Mouse (Mus musculus): ENCODE data around the gene Fgf15. TPM values are rescaled to one million over a fixed set of nuclear protein-coding genes. Genes with fewer than 3 reads are reported as not detected.
"Not testable (repeated sequence)": the region's sequence is repeated elsewhere in the genome, so short reads cannot be mapped to it uniquely, and the experiment has no call there.

The Fgf15 gene
- total RNA-seq, 2 experiments from 2014 or later = not detected

DNA sequence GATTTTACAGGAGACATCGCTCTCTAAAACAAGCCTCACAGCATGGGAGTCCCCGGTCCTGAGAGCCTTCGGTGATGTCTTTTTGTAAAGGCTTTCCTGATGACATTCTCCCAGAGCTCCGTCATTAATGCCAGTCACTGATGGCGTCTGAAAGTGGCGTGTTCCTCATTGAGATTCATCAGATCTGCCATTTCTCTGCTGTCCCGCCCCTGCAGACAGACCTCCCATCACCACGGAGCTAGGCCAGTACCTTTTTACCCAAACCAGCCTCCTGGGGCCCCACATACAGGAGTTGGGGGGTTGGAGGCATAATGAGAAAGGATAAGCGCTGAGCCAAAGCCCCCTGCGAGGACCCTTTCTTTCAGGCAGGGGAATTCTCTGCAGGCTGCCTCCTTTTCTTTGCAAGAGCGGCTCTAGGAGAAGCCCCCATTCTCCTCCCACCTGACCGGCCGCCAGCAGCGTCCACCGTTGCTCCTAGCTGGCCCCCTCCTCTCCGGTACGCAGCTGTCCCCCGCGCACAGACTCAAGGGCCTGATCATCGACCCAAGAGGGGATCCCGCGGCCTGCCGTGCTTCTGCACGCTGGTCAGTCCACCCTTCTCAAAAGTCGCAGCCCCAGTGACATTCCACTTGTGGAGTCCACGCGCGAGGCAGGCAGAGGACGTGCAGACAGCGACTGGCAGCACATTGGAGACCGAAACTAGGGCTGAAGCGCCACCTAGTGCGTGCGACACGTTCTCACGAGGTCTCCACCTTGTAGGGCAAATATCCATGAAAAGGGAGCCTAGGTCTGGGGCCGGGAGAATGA, 823 bp upstream of the Fgf15 start:
- TF ChIP-seq CTCF (IDR thresholded peaks at IDR 0.05) = peak; percentile 79
- intact Hi-C loops (cut with DNase I) = loop anchor here (1.0 to 2.0 kb wide), 2 partner anchors 49 to 97 kb away; partner anchors contain the start of gene Fgf4
- peak overlapping the region; percentile 69 for H3K4me3 ChIP-seq
- H3K27ac ChIP-seq = no peak overlapping the region
- DNase-seq = peak; percentile 78

GRCm38 (mm10) chr7:144898506-144898905, 2.2 kb downstream of the Fgf15 start:
- TF ChIP-seq CTCF (IDR thresholded peaks at IDR 0.05) = no peak
- intact Hi-C loops (cut with DNase I) = no loop called here
- no peak overlapping the region for H3K27ac ChIP-seq
- H3K4me3 ChIP-seq = no peak overlapping the region
- no peak for DNase-seq

DNA sequence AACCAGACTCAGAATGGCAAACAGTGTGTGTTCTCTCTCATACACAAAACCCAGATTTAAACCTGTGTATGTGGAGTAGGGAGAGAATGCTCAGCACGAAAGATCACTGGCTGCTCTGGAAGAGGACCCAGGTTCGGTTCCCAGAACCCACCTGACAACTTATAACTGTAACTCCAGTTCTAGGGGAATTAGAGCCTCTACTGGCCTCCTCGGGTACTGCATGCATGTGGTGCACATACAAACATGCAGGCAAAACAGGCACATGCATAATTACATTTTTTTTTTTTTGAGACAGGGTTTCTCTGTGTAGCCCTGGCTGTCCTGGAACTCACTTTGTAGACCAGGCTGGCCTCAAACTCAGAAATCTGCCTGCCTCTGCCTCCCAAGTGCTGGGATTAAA, 9.2 kb downstream of the Fgf15 start:
- H3K4me3 ChIP-seq; intact Hi-C loops (cut with DNase I); DNase-seq; H3K27ac ChIP-seq: not testable (repeated sequence)

- H3K4me3 ChIP-seq = peak overlapping the region; percentile 55
Observed at GRCm38 (mm10) chr7:144906708-144907397, 10.5 kb downstream of the Fgf15 start.

GRCm38 (mm10) chr7:144907793-144908192, 11.5 kb downstream of the Fgf15 start:
- DNase-seq = no peak
- peak; percentile 22; the same call in 1 of the 2 replicates for TF ChIP-seq CTCF (IDR thresholded peaks at IDR 0.05)
- intact Hi-C loops (cut with DNase I) = no loop called here
- H3K4me3 ChIP-seq = no peak overlapping the region
- no peak overlapping the region for H3K27ac ChIP-seq

More at GRCm38 (mm10) chr7:144906708-144907397, 10.5 kb downstream of the Fgf15 start:
- DNase-seq = peak; percentile 64
- TF ChIP-seq CTCF (IDR thresholded peaks at IDR 0.05) = peak; percentile 92
- intact Hi-C loops (cut with DNase I) = no loop called here
- no peak overlapping the region for H3K27ac ChIP-seq

GRCm38 (mm10) chr7:144908705-144909104, 12.4 kb downstream of the Fgf15 start:
- H3K27ac ChIP-seq = no peak overlapping the region
- intact Hi-C loops (cut with DNase I) = no loop called here
- no peak for TF ChIP-seq CTCF (IDR thresholded peaks at IDR 0.05)
- H3K4me3 ChIP-seq = 0 out of 2 replicates have a peak overlapping the region, but pooled peaks have one; percentile 21
- DNase-seq = no peak

- Histone ChIP-seq H3K4me3 (no peak overlapping the region), H3K27ac (no peak overlapping the region)
- no peak for DNase-seq
- intact Hi-C loops (cut with DNase I) = no loop called here
- TF ChIP-seq CTCF (IDR thresholded peaks at IDR 0.05) = no peak
Observed at GRCm38 (mm10) chr7:144911121-144911520, 14.8 kb downstream of the Fgf15 start.

GRCm38 (mm10) chr7:144912897-144913296, 16.6 kb downstream of the Fgf15 start:
- intact Hi-C loops (cut with DNase I) = no loop called here

GRCm38 (mm10) chr7:144914296-144914947, 18.1 kb downstream of the Fgf15 start:
- H3K27ac ChIP-seq = peak overlapping the region; percentile 93
- intact Hi-C loops (cut with DNase I) = no loop called here
- H3K4me3 ChIP-seq = peak overlapping the region; percentile 93
- TF ChIP-seq CTCF (IDR thresholded peaks at IDR 0.05) = peak; percentile 31
- no peak for DNase-seq

More at GRCm38 (mm10) chr7:144912897-144913296, 16.6 kb downstream of the Fgf15 start:
- DNase-seq = no peak
- no peak for TF ChIP-seq CTCF (IDR thresholded peaks at IDR 0.05)
- Histone ChIP-seq H3K4me3 (no peak overlapping the region), H3K27ac (no peak overlapping the region)

- peak; percentile 92 for DNase-seq
- intact Hi-C loops (cut with DNase I) = no loop called here
- Histone ChIP-seq H3K27ac (peak within 1 kb of the TSS; percentile 93), H3K4me3 (peak within 1 kb of the TSS; percentile 93)
- no peak for TF ChIP-seq CTCF (IDR thresholded peaks at IDR 0.05)
Observed at GRCm38 (mm10) chr7:144914948-144915750, 18.8 kb downstream of the Fgf15 start, which contains the start of gene LTO1. Gene LTO1 (plus strand): TSS chr7:144915100.

DNA sequence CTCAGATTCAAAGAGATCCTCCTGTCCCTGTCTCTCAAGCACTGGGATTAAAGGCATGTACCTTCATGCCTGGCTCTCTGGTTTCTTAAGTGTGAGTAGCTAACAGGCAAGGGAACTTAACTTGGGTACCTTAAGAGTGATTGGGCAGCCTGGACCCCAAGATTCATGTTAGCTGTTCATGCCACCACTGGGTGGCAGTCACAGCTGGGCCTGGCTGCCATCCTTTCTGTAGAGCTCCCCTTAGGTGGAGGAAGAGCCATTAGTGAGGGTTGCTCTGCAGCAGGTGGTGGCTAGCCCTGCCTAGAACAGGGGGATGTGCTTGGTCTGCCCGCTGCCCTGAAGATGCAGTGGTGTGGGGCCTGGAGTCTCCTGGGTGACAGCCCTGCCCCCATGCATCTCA, 22.5 kb downstream of the Fgf15 start:
- H3K4me3 ChIP-seq = no peak overlapping the region
- intact Hi-C loops (cut with DNase I) = no loop called here
- TF ChIP-seq CTCF (IDR thresholded peaks at IDR 0.05) = peak; percentile 7; the same call in 1 of the 2 replicates
- DNase-seq = no peak
- H3K27ac ChIP-seq = no peak overlapping the region

GRCm38 (mm10) chr7:144927591-144927990, 31.3 kb downstream of the Fgf15 start:
- Histone ChIP-seq H3K4me3 (no peak overlapping the region), H3K27ac (peak overlapping the region; percentile 57)
- DNase-seq = peak; percentile 62
- intact Hi-C loops (cut with DNase I) = no loop called here
- TF ChIP-seq CTCF (IDR thresholded peaks at IDR 0.05) = no peak
